Mouse (Mus musculus): Measurements from ENCODE around the gene Hist1h2bp.

The Hist1h2bp gene

DNA sequence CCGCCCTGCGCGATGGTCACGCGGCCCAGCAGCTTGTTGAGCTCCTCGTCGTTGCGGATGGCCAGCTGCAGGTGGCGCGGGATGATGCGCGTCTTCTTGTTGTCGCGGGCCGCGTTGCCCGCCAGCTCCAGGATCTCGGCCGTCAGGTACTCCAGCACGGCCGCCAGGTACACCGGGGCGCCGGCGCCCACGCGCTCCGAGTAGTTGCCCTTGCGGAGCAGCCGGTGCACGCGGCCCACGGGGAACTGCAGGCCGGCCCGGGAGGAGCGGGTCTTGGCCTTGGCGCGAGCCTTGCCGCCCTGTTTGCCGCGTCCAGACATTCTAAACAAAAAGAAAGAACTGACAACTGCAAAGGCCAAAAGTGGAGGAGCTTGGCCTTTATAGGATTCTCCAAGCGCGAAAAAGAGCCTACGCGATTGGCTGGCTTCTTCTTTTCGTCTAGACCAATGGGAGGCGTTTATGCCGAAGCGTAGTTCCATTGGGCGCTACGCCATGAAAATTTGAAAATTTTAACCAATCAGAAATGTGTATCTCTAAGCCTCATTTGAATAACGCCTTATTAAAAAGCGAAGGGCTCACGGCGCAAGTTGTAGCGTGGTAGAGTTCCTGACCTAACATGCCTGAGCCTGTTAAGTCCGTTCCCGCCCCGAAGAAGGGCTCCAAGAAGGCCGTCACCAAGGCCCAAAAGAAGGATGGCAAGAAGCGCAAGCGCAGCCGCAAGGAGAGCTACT is at the start of gene Hist1h2bp, which contains the start of gene Hist1h2an:
TSS of gene Hist1h2bp (plus strand) at position 563 of the 731 bp plus-strand sequence.
TSS of gene Hist1h2an (minus strand) at position 320 of the 731 bp plus-strand sequence.
- DNase-seq (ENCODE audit: low read depth, low spot score), result peak; percentile 97

GRCm38 (mm10) chr13:21745006-21745405 is 42.3 kb upstream of the Hist1h2bp start:
- no peak for DNase-seq (ENCODE audit: low read depth, low spot score)

DNA sequence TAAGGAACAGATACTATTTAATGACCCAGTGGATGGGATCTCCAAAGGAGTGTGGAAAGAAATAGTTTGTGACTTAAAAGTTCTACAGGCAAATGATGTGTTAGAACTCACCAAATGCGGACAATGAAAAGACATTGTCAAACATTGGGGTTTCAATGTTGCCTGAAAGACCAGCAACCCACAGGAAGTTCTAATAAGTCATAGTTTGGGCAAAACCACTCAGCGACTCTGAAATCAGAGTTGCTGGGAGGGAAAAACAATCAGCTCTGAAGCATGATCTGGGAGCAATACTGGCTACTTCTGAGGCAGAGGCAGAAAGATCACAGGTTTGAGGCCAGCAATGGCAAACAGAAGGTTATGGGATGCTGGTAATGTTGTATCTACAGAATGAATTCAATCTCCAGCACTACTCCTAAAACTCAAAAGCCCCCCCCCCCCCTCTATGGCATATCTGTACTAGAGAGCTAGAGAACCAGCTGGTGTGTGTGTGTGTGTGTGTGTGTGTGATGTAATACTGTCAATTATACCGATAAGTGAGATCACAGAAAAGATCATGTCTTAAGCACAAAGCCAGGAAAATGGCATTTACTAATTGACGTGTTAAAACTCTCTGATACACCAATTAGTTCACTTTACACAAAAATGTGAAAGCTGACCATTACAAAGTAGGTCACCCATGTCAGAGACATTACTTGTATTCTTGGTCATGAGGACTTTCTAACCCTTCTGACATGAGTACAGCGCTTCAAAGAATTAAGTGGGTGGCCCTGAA is 37.7 kb upstream of the Hist1h2bp start:
- peak; percentile 72 for DNase-seq (ENCODE audit: low read depth, low spot score)

DNA sequence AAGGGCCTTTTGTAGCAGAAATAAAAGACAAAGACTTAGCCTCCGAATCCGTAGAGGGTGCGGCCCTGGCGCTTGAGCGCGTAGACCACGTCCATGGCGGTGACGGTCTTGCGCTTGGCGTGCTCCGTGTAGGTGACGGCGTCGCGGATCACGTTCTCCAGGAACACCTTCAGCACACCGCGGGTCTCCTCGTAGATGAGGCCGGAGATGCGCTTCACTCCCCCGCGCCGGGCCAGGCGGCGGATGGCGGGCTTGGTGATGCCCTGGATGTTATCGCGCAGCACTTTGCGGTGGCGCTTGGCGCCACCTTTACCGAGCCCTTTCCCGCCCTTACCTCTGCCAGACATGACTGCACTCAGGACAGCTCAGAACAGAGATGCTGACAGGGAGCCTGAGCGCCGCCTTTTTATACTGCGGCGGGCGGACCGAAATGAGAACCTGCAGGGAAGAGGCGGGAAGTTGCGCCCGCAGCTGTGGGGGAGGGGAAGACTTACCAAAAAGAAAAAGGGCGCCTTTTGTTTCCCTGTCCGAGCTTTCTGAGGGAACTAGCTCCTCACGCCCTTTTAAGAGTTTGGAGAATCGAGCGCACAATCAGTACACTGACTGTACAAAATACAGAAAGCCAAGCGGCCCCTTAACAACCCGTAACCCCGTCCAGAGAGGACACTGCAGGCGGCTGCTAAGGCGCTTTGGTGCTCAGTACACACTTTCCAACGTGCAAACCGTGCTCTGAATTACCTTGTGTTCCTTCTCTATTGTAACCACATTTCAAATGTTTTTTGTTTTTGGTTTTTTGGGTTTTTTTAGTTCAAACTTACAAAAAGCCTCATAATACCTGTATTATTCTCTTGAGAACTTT is 36.9 kb upstream of the Hist1h2bp start, which contains the start of gene Hist1h4k:
TSS of gene Hist1h4k (minus strand) at position 347 of the 859 bp plus-strand sequence.
- peak; percentile 95 for DNase-seq (ENCODE audit: low read depth, low spot score)

DNA sequence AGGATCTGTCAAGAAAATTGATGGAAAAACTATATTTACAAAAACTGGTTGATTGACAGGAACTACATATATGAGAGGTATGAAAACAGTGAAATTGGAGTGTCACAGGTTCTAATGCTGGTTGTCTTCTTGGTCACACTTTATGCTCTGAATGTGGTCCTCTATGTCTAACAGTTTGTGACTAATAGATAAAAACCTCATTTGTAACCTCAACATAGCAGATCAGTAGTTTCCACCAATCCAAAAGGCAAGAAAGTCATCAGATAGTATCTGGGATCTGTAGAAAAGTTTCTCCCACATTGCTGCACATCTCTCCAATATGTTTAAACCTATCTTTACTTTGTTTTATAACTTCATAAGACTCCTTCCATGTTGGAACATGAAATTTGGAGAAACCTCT is 35.8 kb upstream of the Hist1h2bp start:
- DNase-seq (ENCODE audit: low read depth, low spot score), result peak; percentile 29

DNA sequence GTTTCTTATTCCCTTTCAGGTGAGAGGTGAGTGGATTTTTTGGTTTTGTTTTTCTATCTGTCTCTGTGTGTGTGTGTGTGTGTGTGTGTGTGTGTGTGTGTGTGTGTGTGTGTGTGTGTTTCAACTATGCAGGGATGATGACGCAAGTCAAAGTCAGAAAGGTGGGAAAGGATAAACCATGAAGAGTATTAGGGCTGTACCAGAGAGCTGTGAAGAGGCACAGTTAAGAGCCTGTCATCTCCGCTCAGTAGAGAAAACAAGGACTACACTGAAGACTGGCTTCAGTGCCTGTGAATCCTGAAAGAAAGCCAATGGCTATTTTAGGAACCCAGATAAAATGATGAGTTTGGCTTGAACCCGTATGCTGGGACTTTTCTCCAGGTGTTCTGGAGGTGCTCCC is 35.4 kb upstream of the Hist1h2bp start:
- no peak for DNase-seq (ENCODE audit: low read depth, low spot score)

DNA sequence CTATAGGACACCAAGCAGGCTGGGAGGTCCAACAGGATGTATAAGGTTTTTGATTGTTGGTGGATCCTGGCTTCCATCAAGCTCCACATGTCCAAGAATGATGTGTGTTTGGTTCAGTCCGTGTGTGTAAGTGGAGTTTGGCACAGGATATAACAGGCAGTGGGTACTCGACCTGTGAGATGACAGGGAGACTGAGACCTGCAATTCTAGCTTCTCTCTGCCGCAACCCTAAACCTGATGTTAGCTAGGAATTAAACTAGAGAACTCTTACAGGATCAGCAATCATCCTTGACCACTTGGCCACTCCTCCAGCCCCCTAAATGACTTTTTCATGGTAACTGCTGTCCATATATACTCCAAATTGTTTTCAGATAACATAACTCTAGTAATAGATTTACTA is 34.9 kb upstream of the Hist1h2bp start:
- DNase-seq (ENCODE audit: low read depth, low spot score), result peak; percentile 48

DNA sequence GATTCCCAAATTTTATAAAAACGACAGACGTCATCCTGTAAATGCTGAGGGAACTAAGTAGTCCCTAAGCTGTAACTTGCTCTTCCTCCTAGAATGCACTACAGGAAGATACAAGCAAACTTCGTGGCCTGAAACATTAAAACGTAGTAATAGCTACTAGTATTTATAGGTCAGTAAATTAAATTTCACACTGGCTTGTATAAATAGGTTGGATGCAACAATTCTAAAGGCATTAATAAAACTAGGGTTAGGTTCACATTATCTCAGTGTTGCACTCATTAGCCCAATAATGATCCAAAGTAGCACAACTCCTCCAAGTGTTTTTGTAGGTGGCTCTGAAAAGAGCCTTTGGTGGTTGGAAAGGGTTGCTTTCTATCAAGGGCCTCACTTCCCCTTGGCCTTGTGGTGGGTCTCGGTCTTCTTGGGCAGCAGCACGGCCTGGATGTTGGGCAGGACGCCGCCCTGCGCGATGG is 34.2 kb upstream of the Hist1h2bp start:
- DNase-seq (ENCODE audit: low read depth, low spot score), result peak; percentile 77

DNA sequence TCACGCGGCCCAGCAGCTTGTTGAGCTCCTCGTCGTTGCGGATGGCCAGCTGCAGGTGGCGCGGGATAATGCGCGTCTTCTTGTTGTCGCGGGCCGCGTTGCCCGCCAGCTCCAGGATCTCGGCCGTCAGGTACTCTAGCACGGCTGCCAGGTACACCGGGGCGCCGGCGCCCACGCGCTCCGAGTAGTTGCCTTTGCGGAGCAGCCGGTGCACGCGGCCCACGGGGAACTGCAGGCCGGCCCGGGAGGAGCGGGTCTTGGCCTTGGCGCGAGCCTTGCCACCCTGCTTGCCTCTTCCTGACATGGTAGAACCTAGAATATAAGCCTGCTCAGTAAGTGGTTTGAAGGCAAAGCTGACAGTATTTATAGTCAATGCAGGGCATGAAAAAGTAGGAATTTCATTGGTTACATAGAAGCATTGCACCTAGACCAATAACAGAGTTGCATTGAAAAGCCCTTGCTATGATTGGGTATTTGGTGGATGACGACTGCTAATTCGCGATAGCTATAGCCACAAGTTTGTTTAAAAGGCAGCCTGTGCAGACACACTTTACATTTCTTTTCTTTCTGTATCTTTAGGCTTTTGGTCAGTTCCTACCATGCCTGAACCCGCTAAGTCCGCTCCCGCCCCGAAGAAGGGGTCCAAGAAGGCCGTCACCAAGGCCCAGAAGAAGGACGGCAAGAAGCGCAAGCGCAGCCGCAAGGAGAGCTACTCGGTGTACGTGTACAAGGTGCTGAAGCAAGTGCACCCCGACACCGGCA is 33.6 kb upstream of the Hist1h2bp start, which contains the start of the genes Hist1h2ak and Hist1h2bn:
TSS of gene Hist1h2ak (minus strand) at position 304 of the 762 bp plus-strand sequence.
TSS of gene Hist1h2bn (plus strand) at position 600 of the 762 bp plus-strand sequence.
- DNase-seq (ENCODE audit: low read depth, low spot score), result peak; percentile 95

DNA sequence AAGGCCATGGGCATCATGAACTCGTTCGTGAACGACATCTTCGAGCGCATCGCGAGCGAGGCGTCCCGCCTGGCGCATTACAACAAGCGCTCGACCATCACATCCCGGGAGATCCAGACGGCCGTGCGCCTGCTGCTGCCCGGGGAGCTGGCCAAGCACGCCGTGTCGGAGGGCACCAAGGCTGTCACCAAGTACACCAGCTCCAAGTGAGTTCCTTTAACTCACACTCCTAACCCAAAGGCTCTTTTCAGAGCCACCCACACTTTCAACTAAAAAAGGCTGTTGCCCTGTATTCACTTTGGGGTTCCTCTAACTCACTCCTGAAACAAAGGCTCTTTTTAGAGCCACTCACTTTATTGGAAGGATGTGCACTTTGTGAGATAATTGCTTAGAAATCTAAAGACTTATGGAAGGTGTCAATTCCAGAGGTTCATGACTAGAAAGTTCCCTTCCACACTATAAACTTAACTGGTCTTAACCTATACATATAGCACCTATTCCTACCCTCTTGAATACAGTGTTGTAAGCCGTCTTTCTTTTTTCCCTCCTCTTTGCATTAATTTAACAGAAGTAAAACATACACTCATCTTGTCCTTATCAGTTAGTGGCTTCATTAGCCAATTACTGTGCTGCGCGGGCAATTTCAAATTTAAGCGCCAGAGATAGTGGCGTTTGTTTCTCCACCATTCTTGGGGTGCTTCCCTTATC is 32.8 kb upstream of the Hist1h2bp start:
- peak; percentile 76 for DNase-seq (ENCODE audit: low read depth, low spot score)

DNA sequence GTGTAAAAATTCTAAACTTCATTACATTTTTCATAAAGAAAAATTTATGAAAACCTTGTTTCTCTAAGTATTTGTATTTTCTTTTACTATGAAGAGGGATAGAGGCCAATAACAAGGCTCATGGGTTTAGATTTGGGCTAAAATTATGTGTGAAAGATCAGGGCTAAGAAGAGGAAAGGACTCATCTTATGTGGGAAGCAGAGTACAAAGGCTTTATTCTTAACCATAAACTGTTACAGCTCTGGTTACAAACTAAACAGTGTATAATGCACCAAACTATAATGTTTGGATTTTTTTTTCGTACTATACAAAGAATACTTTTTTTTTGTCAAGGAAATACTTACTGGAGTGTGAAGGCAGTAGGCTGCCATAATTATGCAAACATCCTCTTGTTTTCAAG is 31.6 kb upstream of the Hist1h2bp start:
- peak; percentile 51 for DNase-seq (ENCODE audit: low read depth, low spot score)

DNA sequence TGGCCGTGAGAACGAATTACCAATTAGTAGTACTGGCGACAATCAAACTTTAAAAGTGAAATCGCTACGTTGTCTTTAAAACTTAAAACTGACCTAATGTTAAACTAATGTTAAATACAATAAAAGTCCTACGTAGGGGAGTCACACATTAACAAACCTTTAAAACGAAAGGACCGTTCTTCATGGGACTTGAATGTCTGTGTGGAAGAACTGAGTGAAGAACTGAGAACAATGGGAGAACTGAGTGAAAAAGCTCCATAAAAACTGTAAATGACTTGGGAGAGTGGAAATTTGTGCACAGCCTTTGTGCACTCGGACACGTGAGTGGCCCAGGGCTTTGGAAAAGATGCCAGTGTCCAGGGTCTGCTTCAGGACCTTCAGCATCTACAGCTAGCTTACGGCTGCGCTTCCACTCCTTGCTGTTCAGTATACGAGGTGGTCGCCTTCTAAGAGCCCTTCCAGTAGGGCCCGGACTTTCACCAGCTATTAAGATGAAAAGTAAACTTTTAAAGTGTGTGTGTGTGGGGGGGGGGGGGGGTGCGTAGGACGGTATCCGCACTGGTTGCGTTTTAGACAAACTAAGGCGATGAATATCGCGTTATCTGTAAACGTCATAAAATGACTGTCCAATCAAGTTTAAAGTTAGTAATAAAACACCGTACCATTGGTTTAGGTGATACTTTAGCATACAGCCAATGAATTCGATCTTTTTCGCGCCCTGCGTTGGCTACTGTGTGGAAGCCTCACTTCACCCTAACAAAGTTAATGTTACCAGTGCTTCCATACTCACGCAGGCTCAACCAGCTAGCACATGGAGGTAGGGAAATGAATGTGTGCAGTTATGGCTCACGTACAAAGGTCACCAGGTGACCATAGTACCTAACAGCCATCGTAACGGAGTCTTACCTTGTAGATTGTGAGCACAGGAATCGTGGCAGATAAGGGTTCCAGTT is 8.2 kb upstream of the Hist1h2bp start:
- peak; percentile 92 for DNase-seq (ENCODE audit: low read depth, low spot score)

- DNase-seq (ENCODE audit: low read depth, low spot score), result peak; percentile 91
These were observed 7.2 kb upstream of the Hist1h2bp start, which contains the start of gene Hist1h1b for GRCm38 (mm10) chr13:21779767-21780731. Gene Hist1h1b (minus strand): TSS chr13:21780625.

DNA sequence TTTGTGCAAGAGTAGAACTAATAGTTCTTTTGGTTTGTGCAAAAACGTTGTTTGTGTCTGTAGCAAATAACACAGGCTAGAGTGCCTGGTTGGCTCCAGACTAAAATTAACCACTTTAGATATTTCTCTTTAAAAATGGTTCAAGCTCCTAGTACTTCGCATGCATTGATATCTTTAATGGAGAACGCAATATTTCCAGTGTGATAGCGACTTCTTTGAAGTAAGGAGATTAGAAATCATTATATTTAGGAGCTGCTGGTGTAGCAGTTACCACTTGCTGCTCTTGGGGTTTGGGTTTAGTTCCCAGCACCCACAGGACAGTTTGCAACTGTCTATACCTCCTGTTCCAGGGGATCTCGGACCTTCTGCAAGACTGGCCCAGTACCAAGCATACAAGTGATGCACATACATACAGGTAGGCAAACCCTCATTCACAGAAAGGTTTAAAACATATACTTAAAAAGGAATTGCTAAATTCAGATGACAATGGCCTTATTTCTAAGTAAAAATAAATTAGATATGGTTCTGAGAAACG is 6.2 kb upstream of the Hist1h2bp start:
- DNase-seq (ENCODE audit: low read depth, low spot score), result peak; percentile 67

DNA sequence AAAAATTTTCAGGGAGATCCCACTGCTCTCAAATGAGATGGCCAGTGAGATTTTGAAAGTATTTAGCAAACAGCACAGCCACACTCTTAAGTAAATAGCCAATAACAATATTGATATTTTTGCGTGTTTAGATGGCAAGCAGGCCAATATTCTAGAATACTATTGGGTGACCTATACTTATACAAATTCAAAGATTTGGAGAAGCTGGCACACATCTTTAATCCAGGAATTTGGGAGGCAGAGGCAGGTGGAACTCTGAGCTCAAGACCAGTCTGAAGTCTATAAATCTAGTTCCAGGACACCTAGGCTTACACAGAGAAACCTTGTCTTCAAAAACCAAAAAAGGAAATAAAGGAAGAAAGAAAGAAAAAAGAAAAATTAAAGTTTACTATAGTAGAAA is 5.6 kb upstream of the Hist1h2bp start:
- peak; percentile 32 for DNase-seq (ENCODE audit: low read depth, low spot score)

- peak; percentile 79 for DNase-seq (ENCODE audit: low read depth, low spot score)
These were observed 4.7 kb upstream of the Hist1h2bp start for GRCm38 (mm10) chr13:21782361-21783254.
